Mouse (Mus musculus) stomach, embryonic 16.5 days (tissue): ENCODE measurements around the gene Asb15. TPM values are rescaled to one million over a fixed set of nuclear protein-coding genes. Genes with fewer than 3 reads are reported as not detected.
A peak's percentile ranks its signal among the peaks of the same experiment; 100 is the strongest.

Source experiments
- ATAC-seq: fragments of 200-750 bp; cut with Nextera tagmentation; 2 replicates; pipeline ENCODE4 v1.8.0; 2017; ENCODE audit warnings: moderate number of reproducible peaks, moderate TSS enrichment; ENCODE audit not compliant: insufficient read depth, low FRiP score
- H3K27ac ChIP-seq: fragments of 300-500 bp; sonication (generic); 2 replicates; pipeline ENCODE4 v1.5.1; 2014; ENCODE audit warnings: low read length
- H3K27me3 ChIP-seq: fragments of 300-500 bp; sonication (generic); 2 replicates; pipeline ENCODE4 v1.6.1; 2014; ENCODE audit warnings: low read length, control low read depth, mixed read lengths; ENCODE audit not compliant: control insufficient read depth, insufficient read depth
- H3K36me3 ChIP-seq: fragments of 300-500 bp; sonication (generic); 2 replicates; pipeline ENCODE4 v1.6.1; 2014; ENCODE audit warnings: low read length; ENCODE audit not compliant: control insufficient read depth, insufficient read depth
- H3K4me1 ChIP-seq: fragments of 300-500 bp; sonication (generic); 2 replicates; pipeline ENCODE4 v1.6.1; 2014; ENCODE audit warnings: low read length, control low read depth, mixed read lengths; ENCODE audit not compliant: control insufficient read depth, insufficient read depth
- H3K4me2 ChIP-seq: fragments of 300-500 bp; sonication (generic); 2 replicates; pipeline ENCODE4 v1.6.1; 2014; ENCODE audit warnings: low read depth, low read length, mixed read lengths
- H3K4me3 ChIP-seq: fragments of 300-500 bp; sonication (generic); replicated peaks from 2 replicates; pipeline ENCODE4 v1.5.1; 2014; ENCODE audit warnings: mild to moderate bottlenecking, low read length
- H3K9ac ChIP-seq: fragments of 300-500 bp; sonication (generic); 2 replicates; pipeline ENCODE4 v1.6.1; 2014; ENCODE audit warnings: low read length
- H3K9me3 ChIP-seq: fragments of 300-500 bp; sonication (generic); replicated peaks from 2 replicates; pipeline ENCODE4 v1.6.1; 2016; ENCODE audit warnings: low read length, control low read depth; ENCODE audit not compliant: control insufficient read depth
- WGBS: fragments of 180-500 bp; shearing (Covaris S2); extraction: QIAGEN DNeasy Blood & Tissue Kit; methylation state at CpG from one replicate; pipeline ENCODE4 v1.1.7; 2014; 5-methylcytosine and 5-hydroxymethylcytosine counted together
- polyA plus RNA-seq: library from polyadenylated mRNA; unstranded; fragments of >200 nt; fragmentation: Nextera tagmentation; extraction: Ambion mirVana; gene quantifications from 2 replicates; pipeline ENCODE4 v1.2.1, GENCODE M21; 2015

Asb15 gene
- polyA plus RNA-seq, 1 experiment from 2014 or later: 0.10 TPM

DNA sequence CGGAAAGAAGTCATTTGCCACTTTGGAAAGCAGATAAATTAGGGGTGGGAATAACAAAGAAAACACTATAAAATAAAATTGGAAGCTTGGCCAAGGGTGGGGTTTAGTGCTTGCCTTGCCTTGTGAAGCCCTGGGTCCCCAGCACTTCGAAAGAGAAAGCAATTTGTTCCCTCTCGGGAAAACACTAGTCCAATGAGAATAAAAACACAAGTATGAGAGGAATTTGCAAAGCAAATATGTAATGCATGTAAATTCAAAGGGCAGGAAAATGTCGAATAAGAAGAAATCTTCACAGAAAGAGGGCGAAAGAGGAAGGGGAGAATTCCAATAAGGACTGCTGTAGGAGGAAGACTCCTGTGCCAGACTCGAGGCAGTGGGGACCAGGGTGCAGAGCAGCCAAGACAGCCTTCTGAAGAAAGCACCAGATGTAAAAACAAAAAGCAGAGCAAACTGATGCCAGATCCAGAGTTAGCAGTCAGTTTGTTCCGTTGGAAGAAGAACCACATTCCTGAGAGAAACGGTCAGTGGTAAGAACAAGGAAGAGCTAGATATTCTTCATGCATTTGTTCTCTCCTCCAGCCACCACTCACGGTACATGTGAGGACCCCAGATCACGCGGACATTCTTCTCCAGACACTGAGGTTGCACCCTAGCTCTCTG, 26.6 kb downstream of the Asb15 start:
- peak overlapping the region; percentile 23; the same call in 1 of the 2 replicates for H3K4me2 ChIP-seq
- no peaks in the 10 kb centered on the region for H3K9me3 ChIP-seq
- 50% methylated on average over 11 of the region's 11 CpGs for WGBS
- no peak overlapping the region for H3K27ac ChIP-seq
- 0 out of 2 replicates have a peak, but pooled peaks cover 4% of the 10 kb centered on the region for H3K4me1 ChIP-seq
- H3K36me3 ChIP-seq: no peaks in the 10 kb centered on the region
- 0 out of 2 replicates have a peak overlapping the region, but pooled peaks have one; percentile 7 for H3K4me3 ChIP-seq
- H3K9ac ChIP-seq: 0 out of 2 replicates have a peak overlapping the region, but pooled peaks have one; percentile 5
- ATAC-seq: no peak
- H3K27me3 ChIP-seq: no peaks in the 10 kb centered on the region

DNA sequence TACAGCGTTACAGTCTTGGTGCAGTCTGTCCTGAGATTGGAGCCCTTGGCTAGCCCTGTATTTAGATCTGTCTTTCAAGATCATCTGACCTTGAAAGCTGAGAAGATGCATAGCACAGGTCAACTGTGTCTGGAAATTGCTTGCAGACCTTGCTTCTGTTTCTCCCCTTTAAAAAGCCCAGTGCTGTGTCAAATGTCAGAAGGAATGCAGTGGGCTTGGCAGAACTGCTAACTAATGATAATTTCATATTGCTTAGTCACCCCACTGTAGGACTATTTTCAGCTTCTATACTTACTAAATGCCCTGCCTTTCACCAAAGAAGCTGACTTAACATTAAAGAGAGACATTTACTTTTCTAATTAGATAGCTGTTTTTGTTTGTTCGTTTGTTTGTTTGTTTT, 27.5 kb downstream of the Asb15 start:
- 68% methylated on average over 2 of the region's 2 CpGs for WGBS

DNA sequence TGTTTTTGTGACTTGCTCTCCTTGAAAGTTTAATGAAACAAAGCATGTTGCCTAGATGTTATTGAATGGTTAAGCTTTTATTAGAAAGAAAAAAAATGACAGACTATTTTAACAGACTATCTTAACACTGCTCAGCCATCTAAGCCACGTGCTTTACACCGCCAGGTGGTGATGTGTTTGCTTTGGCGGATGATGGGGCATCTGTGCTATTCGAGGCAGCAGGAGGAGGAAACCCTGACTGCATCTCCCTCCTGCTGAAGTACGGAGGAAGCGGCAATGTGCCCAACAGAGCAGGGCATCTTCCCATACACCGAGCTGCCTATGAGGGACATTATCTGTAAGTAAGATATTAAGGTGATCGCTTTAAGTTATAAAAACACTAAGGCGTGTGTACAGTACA, 36.1 kb downstream of the Asb15 start:
- no peaks in the 10 kb centered on the region for H3K4me1 ChIP-seq
- no peak overlapping the region for H3K4me3 ChIP-seq
- no peak overlapping the region for H3K27ac ChIP-seq
- ATAC-seq: no peak
- WGBS: 65% methylated on average over 9 of the region's 9 CpGs
- H3K4me2 ChIP-seq: no peak overlapping the region
- H3K9ac ChIP-seq: no peak overlapping the region
- no peaks in the 10 kb centered on the region for H3K27me3 ChIP-seq
- no peaks in the 10 kb centered on the region for H3K36me3 ChIP-seq
- no peaks in the 10 kb centered on the region for H3K9me3 ChIP-seq

More for the DNA sequence above, 27.5 kb downstream of the Asb15 start:
- H3K4me1 ChIP-seq: 0 out of 2 replicates have a peak, but pooled peaks cover 4% of the 10 kb centered on the region
- no peak overlapping the region for H3K4me2 ChIP-seq
- H3K27me3 ChIP-seq: no peaks in the 10 kb centered on the region
- no peak overlapping the region for H3K4me3 ChIP-seq
- H3K27ac ChIP-seq: no peak overlapping the region
- no peaks in the 10 kb centered on the region for H3K9me3 ChIP-seq
- no peak for ATAC-seq
- no peak overlapping the region for H3K9ac ChIP-seq
- no peaks in the 10 kb centered on the region for H3K36me3 ChIP-seq

DNA sequence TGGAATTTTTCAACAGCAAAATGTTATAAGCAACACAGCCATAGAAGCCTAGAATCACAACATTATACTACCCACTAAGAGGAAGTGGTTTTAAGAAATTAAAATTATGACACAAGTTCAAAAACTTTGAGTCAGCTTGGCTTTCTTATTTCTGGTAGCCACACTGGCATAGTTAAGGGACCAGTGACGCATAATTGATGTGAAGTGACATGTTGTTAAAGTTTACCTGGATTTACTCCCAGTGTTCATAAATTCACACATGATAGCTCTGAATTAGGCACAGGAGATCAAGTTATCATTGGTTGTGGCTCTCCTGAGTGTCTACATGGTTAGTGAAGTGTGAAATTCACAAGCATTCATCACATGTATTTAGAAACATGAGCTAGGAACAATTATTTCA, 36.9 kb downstream of the Asb15 start:
- 90% methylated on average over 1 of the region's 1 CpGs for WGBS
- no peaks in the 10 kb centered on the region for H3K36me3 ChIP-seq
- H3K4me3 ChIP-seq: no peak overlapping the region
- H3K27ac ChIP-seq: no peak overlapping the region
- no peak overlapping the region for H3K4me2 ChIP-seq
- no peaks in the 10 kb centered on the region for H3K4me1 ChIP-seq
- no peaks in the 10 kb centered on the region for H3K27me3 ChIP-seq
- no peak for ATAC-seq
- no peaks in the 10 kb centered on the region for H3K9me3 ChIP-seq
- no peak overlapping the region for H3K9ac ChIP-seq

DNA sequence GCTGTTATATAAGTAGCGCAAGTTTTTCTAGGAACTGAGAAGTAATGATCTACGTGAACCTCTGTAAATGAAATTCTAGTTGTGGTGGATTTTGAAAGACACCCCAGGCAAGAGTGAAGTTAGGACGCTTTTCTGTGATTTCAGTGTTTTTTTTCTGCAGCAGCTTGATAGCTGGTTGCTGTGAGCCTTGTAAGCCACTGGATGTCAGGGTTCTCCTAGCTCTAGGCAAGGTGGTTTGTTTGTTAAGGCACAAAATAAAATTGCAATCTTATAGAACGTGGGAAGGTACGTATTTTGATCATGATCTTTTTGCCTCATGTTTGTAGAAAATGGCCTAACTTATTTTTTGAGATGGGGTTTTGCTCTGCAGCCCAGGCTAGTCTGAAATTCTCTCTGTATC, 41.0 kb downstream of the Asb15 start:
- Histone ChIP-seq H3K9me3 (no peaks in the 10 kb centered on the region), H3K4me1 (0 out of 2 replicates have a peak, but pooled peaks cover 3% of the 10 kb centered on the region), H3K9ac (no peak overlapping the region), H3K27ac (no peak overlapping the region), H3K4me2 (no peak overlapping the region), H3K36me3 (no peaks in the 10 kb centered on the region), H3K27me3 (no peaks in the 10 kb centered on the region), H3K4me3 (no peak overlapping the region)
- no peak for ATAC-seq
- 85% methylated on average over 5 of the region's 5 CpGs for WGBS

DNA sequence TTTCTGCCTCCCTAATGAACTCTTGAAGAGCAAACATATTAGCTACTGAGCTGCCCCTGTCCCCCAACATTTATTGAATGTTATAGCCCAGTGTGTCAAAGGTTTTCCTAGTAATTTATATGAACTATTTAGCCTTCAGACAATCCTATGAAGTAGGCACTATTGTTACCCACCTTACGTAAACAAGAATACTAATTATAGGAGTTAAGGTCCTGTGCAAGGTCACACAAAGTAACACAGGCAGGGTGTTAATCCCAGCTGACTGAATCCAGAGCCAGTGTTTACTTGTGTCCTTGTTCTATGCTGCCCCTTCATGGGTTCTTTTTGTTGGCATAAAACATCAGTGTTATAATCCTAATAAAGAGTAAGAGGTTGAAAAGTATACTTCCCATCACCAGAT, 41.8 kb downstream of the Asb15 start:
- Histone ChIP-seq H3K27ac (no peak overlapping the region), H3K27me3 (no peaks in the 10 kb centered on the region), H3K4me1 (0 out of 2 replicates have a peak, but pooled peaks cover 3% of the 10 kb centered on the region), H3K4me2 (no peak overlapping the region), H3K9ac (no peak overlapping the region), H3K9me3 (no peaks in the 10 kb centered on the region), H3K36me3 (no peaks in the 10 kb centered on the region), H3K4me3 (no peak overlapping the region)
- peak; percentile 17; the same call in 1 of the 2 replicates for ATAC-seq
- WGBS: 71% methylated on average over 1 of the region's 1 CpGs

DNA sequence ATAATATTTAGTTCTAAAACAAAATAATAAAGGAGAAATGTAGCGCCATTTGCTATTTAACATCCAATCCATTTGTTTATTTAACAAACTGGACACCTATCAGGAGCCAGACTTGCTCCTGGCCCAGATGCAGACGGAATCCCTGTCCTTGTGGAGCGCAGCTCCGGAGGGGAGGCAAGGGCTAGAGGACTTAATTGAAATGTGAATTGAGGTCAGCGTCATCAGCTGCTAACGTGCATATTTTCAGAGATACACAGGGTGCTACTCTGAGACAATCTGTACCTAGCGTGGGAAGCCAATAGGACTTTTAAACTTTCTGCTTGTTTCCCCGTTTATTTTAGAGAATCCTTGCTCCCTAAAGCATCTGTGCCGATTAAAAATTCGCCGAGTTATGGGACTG, 42.3 kb downstream of the Asb15 start:
- Histone ChIP-seq H3K36me3 (no peaks in the 10 kb centered on the region), H3K27ac (no peak overlapping the region), H3K4me3 (no peak overlapping the region), H3K4me1 (0 out of 2 replicates have a peak, but pooled peaks cover 3% of the 10 kb centered on the region), H3K9me3 (no peaks in the 10 kb centered on the region), H3K9ac (no peak overlapping the region), H3K27me3 (no peaks in the 10 kb centered on the region), H3K4me2 (no peak overlapping the region)
- no peak for ATAC-seq
- WGBS: 64% methylated on average over 11 of the region's 11 CpGs

DNA sequence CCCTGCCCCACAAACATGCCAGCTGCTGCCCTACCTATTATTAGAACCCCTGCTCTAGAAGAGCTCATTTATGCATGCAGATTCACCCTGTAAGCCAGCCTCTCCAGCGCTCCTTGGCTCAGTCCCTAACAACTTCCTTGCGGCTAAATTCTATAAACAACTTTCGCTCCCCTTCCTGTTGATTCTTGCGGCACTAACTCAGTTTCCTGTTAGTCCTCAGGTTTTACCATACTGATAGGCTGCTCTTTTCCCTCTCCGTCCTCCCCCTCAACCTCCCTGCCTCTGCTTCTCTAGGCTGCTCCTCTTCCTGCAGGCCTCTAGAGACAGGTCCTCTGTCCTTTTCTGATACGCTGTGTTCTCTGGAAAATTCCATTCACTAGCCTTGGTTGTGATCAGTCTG, 43.2 kb downstream of the Asb15 start:
- Histone ChIP-seq H3K4me2 (no peak overlapping the region), H3K4me1 (0 out of 2 replicates have a peak, but pooled peaks cover 3% of the 10 kb centered on the region), H3K27ac (no peak overlapping the region), H3K36me3 (no peaks in the 10 kb centered on the region), H3K9ac (no peak overlapping the region), H3K9me3 (no peaks in the 10 kb centered on the region), H3K4me3 (no peak overlapping the region), H3K27me3 (no peaks in the 10 kb centered on the region)
- 59% methylated on average over 6 of the region's 6 CpGs for WGBS
- ATAC-seq: no peak

DNA sequence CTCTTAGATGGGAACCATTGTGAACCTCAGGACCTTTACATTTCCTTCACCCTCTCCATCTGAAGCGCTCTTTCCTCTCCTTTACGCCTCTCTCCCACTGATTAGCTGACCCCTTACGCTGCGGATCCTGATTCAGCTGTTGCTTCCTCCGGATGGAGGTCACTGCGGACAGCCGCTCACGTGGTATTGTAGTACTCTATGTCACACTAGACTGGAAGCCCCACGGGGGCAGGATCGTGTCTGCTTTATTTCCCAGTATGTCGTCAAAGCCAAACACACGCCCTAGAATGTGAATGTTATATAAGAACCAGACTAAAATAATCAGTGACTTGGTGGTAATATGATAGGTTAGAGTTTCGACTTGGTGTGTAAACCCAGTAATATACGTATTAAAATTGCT, 44.5 kb downstream of the Asb15 start:
- H3K4me2 ChIP-seq: no peak overlapping the region
- H3K9ac ChIP-seq: no peak overlapping the region
- 88% methylated on average over 14 of the region's 14 CpGs for WGBS
- no peaks in the 10 kb centered on the region for H3K36me3 ChIP-seq
- H3K4me3 ChIP-seq: no peak overlapping the region
- 0 out of 2 replicates have a peak, but pooled peaks cover 3% of the 10 kb centered on the region for H3K4me1 ChIP-seq
- H3K9me3 ChIP-seq: no peaks in the 10 kb centered on the region
- H3K27ac ChIP-seq: no peak overlapping the region
- no peak for ATAC-seq
- H3K27me3 ChIP-seq: no peaks in the 10 kb centered on the region
